8 mouse cellular contexts compared by ENCODE assay signal in the genomic region with DNA sequence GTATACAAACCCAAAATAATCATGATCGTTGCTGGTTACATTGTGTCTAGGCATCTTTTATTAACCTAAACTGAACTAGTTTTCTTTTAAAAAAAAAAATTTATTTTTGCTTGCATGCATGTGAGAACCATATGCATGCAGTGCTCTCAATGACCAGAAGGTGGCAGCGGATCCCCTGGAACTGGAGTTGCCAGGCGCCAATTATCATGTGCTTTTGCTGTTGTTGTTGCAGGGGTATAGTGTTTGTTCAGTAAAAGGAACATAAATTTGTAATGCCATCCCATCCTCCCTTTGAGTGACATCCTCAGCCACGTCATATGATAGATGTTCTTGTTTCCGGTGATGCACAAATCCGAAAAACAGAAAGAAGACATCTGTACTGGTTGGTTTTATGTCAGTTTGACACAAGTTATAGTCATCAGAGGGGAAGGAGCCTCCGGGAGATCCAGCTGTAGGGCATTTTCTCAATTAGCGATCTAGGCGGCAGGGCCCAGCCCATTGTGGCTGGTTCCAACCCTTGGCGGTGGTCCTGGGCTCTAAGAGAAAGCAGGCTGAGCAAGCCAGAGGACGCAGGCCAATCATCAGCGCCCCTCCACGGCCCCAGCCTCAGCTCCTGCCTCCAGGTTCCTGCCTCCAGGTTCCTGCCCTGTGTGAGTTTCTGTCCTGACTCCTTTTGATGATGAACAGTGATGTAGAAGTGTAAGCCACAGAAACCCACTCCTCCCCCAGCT. TPM values are rescaled to one million over a fixed set of nuclear protein-coding genes. Genes with fewer than 3 reads are reported as not detected.
DNase-seq lines count a peak whose midpoint lies in the region; ATAC-seq lines count a peak whose summit lies in the region.

No protein-coding gene starts in this region.

- H3K4me1 ChIP-seq in heart, embryonic 12.5 days (replicated peaks) = peaks cover 15% of the 10 kb centered on the region
- peaks cover 19% of the 10 kb centered on the region for H3K4me1 ChIP-seq in embryonic facial prominence, embryonic 10.5 days

- H3K27me3 ChIP-seq in heart, embryonic 12.5 days (replicated peaks) = peaks cover 4% of the 10 kb centered on the region
- H3K27me3 ChIP-seq in embryonic facial prominence, embryonic 10.5 days (replicated peaks; ENCODE audit: low read depth, poor library complexity, severe bottlenecking) = peaks cover 52% of the 10 kb centered on the region

- H3K9ac ChIP-seq in heart, embryonic 12.5 days = no peak overlapping the region

- WGBS in heart, embryonic 12.5 days = 52% methylated on average over 13 of the region's 13 CpGs
- 38% methylated on average over 13 of the region's 13 CpGs for WGBS in embryonic facial prominence, embryonic 10.5 days

- no peaks in the 10 kb centered on the region for H3K36me3 ChIP-seq in heart, embryonic 12.5 days
- H3K36me3 ChIP-seq in embryonic facial prominence, embryonic 10.5 days (replicated peaks) = no peaks in the 10 kb centered on the region

- no peak overlapping the region for H3K4me2 ChIP-seq in heart, embryonic 12.5 days

- H3K4me3 ChIP-seq in heart, embryonic 12.5 days = no peak overlapping the region
- H3K4me3 ChIP-seq in embryonic facial prominence, embryonic 10.5 days = no peak overlapping the region

- intact Hi-C loops in heart, postnatal 14 days (cut with DNase I) = loop anchor here (2.0 to 5.0 kb wide), 2 partner anchors 425 to 494 kb away; no protein-coding TSS in a partner anchor
- intact Hi-C loops in left cerebral cortex, postnatal 10 days (cut with DNase I) = loop anchor here (5.0 to 10.0 kb wide), 2 partner anchors 342 to 495 kb away; no protein-coding TSS in a partner anchor

- no peak for ATAC-seq in heart, embryonic 12.5 days (ENCODE audit: insufficient number of reproducible peaks, low FRiP score)

- no peaks in the 10 kb centered on the region for H3K9me3 ChIP-seq in heart, embryonic 12.5 days (replicated peaks)
- H3K9me3 ChIP-seq in embryonic facial prominence, embryonic 10.5 days = no peaks in the 10 kb centered on the region

- DNase-seq in heart, adult 18-20 months = peak; percentile 79 to 92
- DNase-seq in adrenal gland, postnatal 25 days = peak; percentile 75
- peak; percentile 80 for DNase-seq in embryonic facial prominence, embryonic 10.5 days (ENCODE audit: low spot score)
- peak; percentile 81 to 91 for DNase-seq in heart, postnatal 14 days
- DNase-seq in left cerebral cortex, postnatal 10 days (ENCODE audit: extremely low spot score in 1 of 2, low spot score in 2 of 2) = peak; percentile 78 to 83
- peak; percentile 93 for DNase-seq in naive thymus-derived CD4-positive, alpha-beta T cell, adult 2 months (ENCODE audit: low read depth)
- peak; percentile 28 for DNase-seq in telencephalon, adult 2 months (ENCODE audit: low read depth, low spot score)

- H3K27ac ChIP-seq in heart, embryonic 12.5 days (ENCODE audit: poor library complexity, severe bottlenecking) = no peak overlapping the region
- H3K27ac ChIP-seq in embryonic facial prominence, embryonic 10.5 days (replicated peaks) = no peak overlapping the region; the same call in 1 of the 2 replicates

RNA-seq across cellular contexts. Expression of a gene that starts 5.5 kb away (rescaled TPM):
- 10 to 100 TPM; 11.1 to 14.0 TPM for total RNA-seq in heart, adult 18-20 months (2021)
- polyA plus RNA-seq in heart, embryonic 12.5 days (2016; fragmentation: Nextera tagmentation; extraction: Ambion mirVana) = 8.8 and 9.6 TPM in 2 replicates
- 24.0 and 26.1 TPM in 2 replicates for total RNA-seq in adrenal gland, postnatal 25 days (2021)
- polyA plus RNA-seq in embryonic facial prominence, embryonic 10.5 days (2016; fragmentation: Nextera tagmentation; extraction: Ambion mirVana) = 3.7 TPM in 2 replicates
- total RNA-seq in heart, postnatal 14 days (2021) = 10 to 100 TPM; 13.6 to 15.7 TPM
- total RNA-seq in left cerebral cortex, postnatal 10 days (2021) = 10 to 100 TPM; 13.2 to 16.4 TPM

Comparison
In these comparisons a context has a peak if more than half of its experiments do, and no peak if none do; other contexts are left out.
1. DNase-seq: peak in every context shown above with its lines; median percentile 93 in naive thymus-derived CD4-positive, alpha-beta T cell, adult 2 months; 86 in heart, postnatal 14 days; 86 in heart, adult 18-20 months; 80 in left cerebral cortex, postnatal 10 days; 80 in embryonic facial prominence, embryonic 10.5 days; 75 in adrenal gland, postnatal 25 days; 28 in telencephalon, adult 2 months.